Mouse (Mus musculus) retina, embryonic 14.5 days (tissue): ENCODE results near the gene Baz1b.

Experiments used
- DNase-seq: peaks from one replicate; pipeline ENCODE4 v3.0.0-alpha.2; 2015; ENCODE audit warnings: low spot score

The Baz1b gene

DNA sequence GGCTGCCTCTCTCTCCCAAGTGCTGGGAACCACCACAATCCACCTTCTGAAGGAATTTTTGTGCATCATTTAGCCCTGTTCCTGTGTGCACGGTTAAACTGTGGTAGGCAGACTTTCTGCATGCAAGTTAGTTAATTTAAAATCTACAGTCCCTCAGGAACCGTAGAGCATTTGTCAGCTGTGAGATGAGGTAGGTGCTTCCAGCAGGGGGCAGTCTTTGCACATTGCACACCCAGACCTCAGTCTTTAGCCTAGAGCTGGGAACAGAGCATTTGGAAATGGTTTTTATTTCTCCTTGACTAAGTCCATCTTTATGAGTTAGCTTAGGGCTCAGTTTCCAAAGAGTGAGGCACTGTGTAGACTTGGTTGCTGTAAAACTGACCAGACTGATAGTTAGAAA, 49.5 kb downstream of the Baz1b start:
- DNase-seq = peak; percentile 82

DNA sequence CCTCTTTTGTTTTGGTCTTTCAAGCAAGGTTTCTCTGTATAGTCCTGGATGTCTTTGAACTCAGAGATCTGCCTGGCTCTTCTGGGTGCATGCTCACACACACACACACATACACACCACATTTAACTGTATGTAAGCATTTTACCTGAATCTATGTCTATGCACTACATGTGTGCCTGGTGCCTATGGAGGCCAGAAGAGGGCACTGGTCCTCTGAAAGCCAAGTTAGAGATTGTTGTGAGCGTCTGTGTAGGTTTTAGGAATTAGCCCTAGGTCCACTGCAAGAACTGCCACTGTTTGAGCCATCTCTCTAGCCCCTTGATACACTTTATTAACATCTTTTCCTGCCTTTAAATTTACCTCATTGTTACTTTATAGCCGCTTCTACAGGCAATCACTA, 51.8 kb downstream of the Baz1b start:
- DNase-seq = no peak

DNA sequence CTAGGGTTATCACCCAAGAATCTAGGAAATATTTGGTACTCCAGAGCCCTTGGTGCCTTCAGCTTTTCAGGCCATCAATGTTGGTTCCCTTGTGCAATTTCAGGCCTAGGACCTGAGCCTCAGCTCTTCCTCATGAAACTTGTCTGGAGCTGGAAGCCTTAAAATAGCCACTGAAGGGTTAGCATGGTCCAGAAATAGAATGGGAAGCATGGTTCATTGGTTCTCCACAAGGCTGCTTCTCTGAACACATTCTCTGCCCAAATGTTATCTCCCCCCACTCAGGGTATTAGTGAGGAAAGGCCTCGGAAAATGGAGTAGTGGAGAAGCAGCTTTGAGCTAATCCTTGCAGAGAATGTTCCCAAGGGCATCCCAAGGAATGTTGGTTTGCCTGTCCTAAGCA, 54.4 kb downstream of the Baz1b start:
- DNase-seq = no peak

DNA sequence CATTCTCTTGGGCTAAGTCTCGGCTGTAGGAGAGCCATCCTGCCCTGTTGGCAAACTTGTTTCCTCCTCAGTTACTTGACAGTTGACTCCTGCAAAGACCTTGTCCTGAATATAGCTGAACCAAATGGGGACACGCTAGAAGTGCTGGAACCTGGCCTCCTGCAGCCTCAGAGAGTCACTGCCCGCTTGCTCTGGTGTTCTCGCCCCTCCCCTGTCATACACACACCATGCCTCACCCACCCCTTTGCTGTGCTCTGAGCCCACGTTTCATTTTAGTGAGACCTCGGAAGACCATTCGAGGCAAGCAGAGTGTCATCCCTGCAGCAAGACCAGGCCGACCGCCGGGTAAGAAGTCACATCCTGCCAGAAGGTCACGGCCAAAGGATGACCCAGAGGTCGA, 55.1 kb downstream of the Baz1b start:
- no peak for DNase-seq

DNA sequence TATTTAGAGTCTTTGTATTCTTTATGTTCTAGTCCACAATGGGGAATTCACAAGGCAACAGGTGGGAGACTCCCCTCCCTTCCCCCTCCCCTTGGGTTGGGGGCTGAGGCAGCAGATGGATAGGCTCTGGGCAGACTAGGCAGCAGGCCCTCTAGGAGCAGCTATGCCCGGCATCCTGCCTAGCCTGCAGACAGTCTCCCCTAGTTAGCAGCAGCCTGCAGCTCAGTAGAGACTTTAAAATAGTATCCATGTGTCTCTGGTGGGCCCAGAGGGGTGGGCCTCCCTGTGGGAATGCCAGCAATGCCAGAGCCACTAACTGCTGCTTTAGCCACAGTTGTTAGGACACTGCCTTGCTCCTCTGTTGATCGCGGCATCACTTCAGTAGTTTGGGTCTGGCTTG, 55.5 kb downstream of the Baz1b start:
- no peak for DNase-seq

DNA sequence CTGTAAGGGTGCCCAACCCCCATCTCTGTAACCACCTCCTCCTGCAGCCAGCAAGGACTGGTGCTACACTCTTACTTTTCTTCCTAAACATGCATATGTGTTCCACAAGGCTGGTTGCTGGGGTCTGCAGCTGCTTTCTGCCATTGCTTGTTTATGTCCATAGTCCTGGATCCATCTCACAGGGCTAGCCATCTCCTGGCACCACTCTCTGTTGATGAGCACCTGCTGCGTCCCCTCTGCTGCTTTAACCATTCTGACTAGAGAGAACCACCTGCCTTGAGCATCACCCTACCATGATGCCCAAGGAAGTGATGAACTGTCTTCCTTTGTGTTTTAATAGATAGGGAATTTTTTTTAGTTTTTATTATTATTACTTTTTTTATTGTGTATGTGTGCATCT, 56.1 kb downstream of the Baz1b start:
- DNase-seq = no peak

DNA sequence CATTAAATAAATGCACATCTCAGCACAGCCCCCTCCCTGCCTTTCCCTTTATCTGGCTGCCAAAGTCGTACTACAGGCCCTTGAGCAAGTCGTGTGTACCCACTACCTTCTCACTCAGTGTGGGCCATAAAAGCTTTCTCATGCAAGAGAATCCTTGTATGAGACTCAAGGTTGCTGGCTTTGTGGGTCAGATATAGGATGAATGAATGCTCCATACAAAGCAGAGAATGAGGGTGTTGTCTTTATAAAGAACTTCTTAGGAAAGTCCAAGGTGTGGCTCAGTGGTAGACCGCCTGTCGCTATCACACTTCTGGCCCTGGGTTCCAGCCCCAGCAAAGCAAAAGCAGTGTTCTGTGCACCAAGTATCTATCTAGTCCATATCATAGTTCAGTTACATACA, 59.5 kb downstream of the Baz1b start:
- no peak for DNase-seq

DNA sequence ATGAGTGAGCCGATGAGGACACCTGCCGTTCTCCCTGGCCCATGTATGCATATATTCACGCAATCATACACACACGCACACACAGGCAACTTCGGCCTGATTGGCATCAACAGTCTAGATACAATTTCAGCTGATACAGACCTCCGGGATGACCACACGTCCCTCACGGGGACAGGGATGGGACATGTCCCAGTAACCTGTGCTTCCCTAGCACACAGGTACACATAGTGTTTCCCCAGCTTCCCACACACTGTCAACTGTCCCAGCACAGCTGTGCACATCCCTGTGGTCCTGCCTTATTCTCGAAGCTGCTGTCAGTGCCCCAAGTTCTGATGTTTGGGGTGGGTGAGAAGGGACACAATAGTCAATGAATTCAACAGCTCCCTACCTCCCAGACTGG, 60.3 kb downstream of the Baz1b start:
- no peak for DNase-seq

DNA sequence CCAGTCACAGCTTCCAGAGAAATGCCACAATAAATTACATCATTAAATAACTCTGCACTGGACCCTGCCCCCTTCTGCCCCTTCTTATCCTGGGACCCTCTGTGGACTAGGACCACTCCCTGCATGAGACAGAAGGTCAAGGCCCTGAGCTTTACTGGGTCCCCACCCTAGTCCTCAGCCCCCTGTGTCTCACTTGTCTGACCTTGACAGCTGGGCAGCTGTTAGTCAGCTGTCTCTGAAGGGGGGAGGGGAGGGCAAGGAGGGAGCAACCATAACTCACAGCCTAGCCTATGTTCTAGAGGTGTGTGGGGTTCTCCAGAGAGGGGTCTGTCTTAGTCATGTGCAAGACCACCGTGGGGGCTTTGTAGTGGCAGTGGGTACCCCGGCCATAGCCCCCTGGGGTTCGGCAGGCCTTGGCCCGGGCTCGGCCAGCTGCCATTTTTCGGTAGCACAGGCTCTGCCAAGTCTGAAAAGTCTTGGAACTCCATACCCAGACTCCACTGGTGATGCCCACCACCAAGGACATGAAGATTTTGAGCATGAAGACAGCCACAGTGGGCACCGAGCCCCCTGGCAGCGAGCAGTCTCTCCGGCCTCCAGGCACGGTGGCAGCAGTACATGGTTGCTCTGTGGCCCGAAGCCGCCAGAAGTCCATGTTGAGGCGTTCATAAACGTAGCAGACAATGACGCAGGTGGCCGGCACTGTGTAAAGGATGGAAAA, 62.1 kb downstream of the Baz1b start:
- DNase-seq = no peak

DNA sequence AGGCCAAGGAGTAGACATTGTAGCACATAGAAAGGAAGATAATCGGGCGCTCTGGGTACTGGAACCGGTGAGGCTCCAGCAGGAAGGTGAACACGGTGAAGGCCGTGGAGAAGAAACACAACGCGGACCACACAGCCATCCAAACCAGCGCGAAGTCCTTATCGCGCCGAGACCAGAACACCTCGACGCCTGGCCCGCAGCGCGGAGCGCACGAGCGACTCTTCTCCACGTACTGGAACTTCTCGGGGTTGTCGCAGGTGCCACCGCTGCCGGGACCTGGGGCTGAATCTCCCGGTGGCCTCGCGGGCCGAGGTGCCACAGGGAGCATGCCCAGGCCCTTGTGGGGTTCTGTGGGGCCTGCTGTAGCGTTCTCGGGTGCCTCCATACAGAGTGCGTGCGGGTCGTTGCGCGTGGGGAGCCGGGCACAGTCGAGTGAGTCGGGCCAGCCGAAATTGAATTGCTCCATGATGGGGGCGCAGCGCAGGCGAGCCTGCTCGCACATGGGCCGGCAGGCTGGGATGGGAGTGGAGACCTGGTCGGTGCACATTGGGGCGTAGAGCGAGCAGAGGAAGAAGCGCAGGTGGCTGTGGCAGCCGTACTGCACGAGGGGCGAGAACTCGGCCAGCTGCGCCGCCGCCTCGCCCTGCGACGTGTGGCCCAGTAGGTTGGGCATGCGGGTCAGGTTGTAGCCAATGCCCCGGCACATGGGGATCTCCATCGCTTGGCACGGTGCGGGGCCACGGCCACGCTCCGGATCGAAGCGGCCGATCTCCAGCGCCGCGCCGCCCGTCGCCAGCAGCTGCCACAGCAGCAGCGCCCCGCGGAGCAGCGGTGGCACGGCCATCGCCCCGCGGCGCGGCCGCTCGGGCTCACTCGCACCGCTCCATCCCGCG, 63.4 kb downstream of the Baz1b start:
- no peak for DNase-seq

DNA sequence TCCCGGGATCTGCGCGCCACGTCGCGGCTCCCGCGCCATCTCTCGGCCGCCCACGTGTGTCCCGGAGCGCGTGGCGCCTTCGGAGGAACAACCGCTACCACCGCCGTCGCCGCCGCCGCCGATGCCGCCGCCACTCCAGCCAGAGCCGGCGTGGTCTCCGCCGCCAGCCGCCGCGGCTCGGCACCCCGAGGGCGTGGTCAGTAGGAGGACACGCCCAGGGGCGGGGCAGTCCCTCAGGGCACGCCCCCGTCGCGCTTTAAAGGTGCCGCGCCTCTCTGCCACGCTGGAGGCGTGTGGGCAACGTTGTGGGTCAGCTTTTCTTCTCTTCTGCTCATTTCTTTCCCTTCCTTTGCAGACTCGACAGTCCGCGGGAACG, 64.0 kb downstream of the Baz1b start, which contains the start of gene Fzd9:
TSS of gene Fzd9 (minus strand) at position 152 of the 376 bp plus-strand sequence.
- peak; percentile 94 for DNase-seq

DNA sequence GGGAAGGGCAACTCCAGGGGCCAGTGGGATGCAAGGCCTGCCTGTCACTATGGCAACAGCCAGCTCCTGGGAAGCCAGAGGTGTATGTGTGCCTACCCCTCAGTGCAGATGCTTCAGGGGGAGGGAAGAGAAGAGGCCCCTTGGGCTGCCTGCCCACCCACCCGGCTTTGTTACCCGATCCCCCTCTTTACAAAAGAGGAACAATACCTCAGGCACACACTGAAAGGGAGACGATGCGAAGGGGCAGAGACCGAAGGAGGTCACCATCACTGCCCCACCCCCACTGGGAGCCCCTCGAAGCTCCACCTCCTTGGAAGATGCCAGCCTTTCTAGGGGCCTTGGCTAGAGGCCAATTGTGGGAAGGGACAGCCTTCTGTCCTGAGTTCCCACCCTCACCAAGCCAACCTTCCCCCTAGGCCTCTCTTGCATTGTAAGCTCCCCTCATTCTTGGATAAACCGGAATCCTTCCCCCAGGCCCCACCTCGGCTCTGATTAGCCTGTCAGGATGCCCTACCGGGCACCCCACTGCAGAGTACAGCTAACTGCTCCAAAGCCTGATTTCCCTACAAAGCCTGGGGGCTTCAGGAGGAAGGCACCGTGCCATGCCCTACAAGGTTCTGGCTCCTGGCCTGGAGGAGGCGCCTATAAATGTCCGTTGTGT, 66.8 kb downstream of the Baz1b start:
- peak; percentile 93 for DNase-seq

DNA sequence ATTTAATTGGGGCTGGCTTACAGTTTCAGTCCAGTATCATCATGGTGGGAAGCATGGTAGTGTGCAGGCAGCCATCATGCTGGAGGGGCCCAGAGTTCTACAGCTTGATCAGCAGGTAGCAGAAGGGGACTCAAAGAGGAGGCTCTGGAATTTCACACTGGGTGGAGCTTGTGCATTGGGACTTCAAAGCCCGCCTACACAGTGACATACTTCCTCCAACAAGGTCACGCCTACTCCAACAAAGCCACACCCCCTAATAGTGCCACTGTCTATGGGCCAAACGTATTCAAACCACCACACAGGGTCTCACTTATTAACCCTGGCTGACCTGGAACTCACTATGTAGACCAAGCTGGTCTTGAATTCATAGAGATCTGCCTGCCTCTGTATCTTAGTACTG, 69.1 kb downstream of the Baz1b start:
- DNase-seq = no peak

DNA sequence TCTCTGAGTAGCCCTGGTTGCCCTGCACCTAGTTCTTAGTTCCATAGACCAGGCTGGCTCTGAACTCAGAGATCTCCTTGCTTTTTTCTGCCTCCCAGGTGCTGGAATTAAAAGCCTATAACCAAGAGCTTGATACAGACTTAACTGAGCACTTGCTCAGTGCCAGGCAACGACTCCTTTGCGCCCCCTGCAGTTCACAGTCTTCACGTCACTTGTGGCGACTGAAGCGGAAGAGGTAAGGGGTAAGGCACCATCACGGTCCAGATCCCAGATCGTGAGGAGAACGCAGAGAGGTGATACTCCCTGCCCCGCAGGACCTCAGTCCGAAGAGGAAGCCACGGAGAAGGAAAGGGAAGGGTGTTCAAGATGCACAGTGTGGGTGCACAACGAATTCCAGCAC, 70.5 kb downstream of the Baz1b start:
- no peak for DNase-seq

DNA sequence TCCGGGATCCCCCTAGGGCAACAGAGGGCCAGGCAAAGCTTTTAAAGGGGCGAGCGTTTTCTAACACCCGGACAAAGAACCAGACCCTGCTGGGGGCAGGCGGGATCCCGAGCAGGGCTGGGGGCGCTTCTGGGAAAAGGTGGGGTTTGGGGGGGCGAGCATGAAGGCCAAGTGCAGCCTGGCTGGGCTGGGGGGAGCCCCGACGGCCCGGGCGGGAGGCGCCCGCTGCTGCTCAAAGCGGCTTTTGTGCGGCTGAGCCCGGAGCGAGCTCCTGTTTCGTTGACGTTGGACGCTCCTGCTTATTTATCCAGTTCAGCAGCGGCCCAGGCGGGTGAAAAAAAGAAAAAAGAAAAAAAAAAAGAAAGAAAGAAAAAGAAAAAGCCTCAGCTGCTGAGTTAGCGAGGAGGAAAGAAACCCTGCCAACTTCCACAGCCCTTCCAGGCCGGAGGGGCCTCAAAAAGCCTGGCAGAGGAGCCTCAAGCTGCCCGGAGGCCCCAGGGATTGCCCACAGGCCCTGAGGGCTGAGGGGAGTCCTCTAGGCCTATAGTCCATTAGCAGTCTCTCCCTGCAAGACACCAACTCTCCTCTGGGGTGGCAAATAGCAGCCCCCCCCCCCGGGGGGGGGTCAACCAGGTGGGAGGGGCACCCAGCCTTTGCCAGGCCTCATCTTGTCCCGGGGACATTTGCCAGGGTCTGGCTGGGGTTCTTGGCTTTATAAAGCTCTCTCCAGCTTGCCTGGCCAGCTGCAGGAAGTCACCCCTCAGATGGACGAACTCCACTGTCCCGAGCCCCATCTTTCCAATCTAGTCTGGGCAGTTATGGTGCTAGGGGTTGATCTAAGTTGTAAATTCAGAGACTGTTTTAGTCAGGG, 71.5 kb downstream of the Baz1b start:
- DNase-seq = no peak

DNA sequence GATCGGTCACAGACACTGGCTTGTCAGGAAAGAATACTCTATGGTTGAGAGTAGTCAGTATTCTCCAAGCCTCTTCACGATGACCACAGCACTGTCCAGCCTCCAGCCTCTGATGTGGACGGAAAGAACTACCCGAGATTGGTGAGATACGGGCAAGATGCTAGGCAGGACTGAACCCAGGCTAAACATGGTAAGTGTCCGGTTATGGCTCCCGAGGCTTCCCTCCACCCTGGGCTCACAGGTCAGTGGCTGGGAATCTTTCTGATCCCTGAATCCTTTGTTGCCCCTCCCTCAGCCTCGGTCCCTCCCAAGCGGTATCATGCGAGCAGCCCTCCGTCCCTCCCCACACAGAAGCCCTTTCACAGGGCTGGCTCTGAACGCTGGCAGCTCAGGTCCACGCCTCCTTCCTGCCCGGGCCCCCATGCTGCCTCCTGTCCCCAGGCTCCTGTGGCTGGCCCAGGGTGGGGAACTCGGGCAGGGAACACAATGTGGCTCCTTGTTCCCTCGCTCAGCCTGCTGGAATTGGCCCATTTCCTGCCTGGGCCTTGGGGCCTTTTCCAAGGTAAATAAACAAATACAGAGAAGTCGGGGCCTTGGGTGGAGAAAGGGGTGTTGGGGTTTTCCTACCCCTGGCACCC, 76.9 kb downstream of the Baz1b start:
- no peak for DNase-seq

DNA sequence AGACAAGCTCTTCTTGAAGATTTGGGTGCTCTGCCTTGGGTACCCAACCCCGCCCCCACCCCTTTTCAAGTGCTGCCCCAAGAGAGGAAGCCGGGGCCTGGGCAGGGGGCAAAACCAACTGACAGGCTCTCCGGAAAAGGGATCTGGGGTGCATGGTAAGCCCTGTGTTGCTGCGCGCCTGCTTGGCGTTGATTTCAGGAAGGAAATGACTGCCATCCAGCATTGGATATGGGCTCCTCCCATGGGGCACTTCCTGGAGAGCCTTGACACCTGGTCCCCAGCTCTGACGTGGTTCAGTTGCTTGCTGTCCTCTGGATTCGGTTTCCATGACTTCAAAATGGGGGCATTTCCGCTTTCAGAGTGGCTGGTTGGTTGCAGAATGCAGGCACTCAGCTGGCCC, 77.5 kb downstream of the Baz1b start:
- no peak for DNase-seq

DNA sequence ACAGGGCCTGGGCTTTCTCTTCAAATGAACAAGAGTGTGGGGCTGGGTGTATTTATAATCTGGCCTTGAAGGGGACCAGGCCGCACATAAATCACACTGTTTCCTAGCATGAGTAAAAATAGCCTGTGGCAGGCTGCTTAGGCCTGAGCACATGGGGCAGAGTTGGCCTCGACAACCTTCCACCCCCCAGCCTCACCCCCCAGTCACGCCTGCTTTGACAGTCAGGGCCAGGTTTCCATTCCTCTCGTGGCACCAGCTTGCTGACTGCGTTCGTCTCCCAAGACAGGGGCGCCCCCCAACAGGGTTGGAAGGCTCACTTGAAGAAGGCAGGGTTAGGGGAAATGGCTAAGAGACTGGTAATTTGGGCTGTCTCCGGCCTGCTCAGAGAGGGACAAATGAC, 82.4 kb downstream of the Baz1b start:
- no peak for DNase-seq

DNA sequence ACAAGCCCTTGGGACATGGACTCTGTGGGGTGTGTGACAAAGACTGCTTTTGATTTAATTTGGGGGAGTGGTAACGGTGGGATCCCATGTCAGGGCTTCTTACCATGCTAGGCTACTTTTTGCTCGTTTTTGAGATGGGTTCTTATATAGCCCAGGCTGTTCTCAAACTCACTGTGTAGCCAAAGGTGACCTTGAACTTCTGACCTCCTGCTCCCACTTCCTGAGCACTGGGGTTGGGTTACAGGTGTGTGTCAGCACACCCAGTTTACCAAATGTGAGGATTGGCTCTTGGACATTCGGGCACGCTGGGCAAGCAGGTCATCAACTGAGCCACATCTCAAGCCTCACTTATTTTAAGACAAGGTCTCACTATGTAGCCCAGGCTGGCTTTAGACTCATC, 83.3 kb downstream of the Baz1b start:
- no peak for DNase-seq

DNA sequence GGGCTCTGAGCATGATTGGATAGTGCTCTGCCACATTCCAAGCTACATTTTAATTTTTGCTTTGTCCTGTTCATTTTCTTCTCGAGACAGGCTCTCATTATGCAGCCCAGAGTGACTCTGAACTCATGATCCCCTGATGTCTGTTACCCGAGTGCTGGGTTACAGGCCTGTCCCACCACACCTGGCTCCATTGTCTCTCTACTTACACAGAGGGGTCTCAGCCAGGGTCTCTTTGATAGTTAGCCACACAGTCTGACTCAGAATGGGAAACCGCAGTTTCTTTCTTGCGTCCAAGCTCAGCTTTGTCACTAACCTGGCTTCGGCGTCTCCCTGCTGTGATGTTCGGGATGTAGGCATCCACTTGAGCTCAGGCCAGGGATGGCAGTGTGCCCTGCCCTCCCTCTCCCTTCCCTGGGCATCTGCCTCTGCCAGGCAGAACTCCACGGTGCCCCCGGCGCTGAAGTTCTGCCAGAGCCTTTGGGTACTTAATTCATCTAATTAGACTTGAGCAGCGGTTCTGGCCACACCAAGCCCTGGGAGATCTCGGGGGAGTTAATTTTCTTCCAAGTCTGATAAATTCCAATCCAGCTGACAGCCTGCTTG, 84.6 kb downstream of the Baz1b start:
- DNase-seq = no peak
